Mouse (Mus musculus) cerebellum, adult 2 months (tissue): ENCODE measurements around the gene Impg1.

Source experiments
- CTCF ChIP-seq: fragments of 200-500 bp; IDR thresholded peaks from 2 replicates; pipeline ENCODE4 v1.5.1; 2011; ENCODE audit warnings: low read depth, mild to moderate bottlenecking, control low read depth, low read length, moderate library complexity, borderline replicate concordance; ENCODE audit not compliant: insufficient read depth
- POLR2A ChIP-seq: fragments of 200-500 bp; IDR thresholded peaks from 2 replicates; pipeline ENCODE4 v1.6.1; 2011; ENCODE audit warnings: low read length, control low read depth, borderline replicate concordance; ENCODE audit not compliant: insufficient read depth

GRCm38 (mm10) chr9:80441096-80441710, 24.1 kb downstream of the Impg1 start:
- TF ChIP-seq POLR2A (no peak), CTCF (no peak)
